Mouse (Mus musculus): ENCODE measurements around the gene Rad18. TPM values are rescaled to one million over a fixed set of nuclear protein-coding genes. Genes with fewer than 3 reads are reported as not detected.
"Not testable (repeated sequence)": the region's sequence is repeated elsewhere in the genome, so short reads cannot be mapped to it uniquely, and the experiment has no call there.

Gene Rad18
- total RNA-seq (2015) (64.7 and 74.0 TPM in 2 replicates), total RNA-seq (2017) (45.2 and 46.6 TPM in 2 replicates)

DNA sequence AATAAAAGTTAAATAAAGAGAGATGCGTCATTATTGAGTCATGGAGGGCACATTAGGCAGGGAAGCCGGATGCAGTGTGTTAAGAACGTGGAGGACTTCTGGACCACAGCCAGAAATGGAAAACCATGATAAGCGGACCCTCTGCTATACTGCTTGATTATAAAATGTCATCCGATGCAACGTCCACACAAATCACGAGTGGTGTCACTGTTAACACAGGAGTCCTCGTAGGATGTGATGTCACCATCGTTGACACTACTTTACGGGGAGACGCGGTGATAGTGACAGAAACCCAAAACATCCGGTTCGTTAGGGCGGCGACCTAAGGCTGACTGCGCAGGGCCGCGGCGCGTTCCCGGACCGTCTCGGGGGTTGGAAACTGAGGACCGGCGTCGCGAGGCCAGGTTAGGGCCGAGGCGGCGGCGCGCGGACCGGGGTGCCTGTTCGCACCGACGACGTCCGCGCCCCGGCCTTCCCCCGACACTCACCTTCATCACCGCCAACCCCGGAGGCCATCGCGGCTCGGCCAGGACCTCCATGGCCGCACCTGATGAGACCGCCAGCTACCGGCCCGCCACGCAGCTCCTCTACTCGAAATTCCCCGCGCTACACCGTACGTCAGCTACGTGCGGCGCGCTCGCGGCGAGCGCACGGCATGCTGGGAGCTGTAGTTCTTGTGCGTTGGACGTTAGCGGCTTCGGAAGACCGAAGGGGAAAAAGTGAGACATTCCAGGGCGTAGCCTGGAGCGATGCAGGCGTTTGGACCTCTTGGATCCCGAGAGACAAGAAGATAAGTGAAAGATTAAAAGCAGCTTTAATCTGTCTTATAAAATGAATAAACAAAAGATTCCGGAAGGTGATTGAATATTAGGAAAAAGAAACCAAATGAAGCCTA lies at the start of gene Rad18:
Gene Rad18, minus strand, starts transcription at position 631 of the 895 bp plus-strand sequence.
- peak; percentile 91 for ATAC-seq (replicated peaks; ENCODE audit: poor library complexity)

- no peak for ATAC-seq (replicated peaks; ENCODE audit: poor library complexity)
These were observed 45.8 kb upstream of the Rad18 start for GRCm38 (mm10) chr6:112742297-112742696.

GRCm38 (mm10) chr6:112741766-112742165 lies 45.3 kb upstream of the Rad18 start:
- no peak for ATAC-seq (replicated peaks; ENCODE audit: poor library complexity)

DNA sequence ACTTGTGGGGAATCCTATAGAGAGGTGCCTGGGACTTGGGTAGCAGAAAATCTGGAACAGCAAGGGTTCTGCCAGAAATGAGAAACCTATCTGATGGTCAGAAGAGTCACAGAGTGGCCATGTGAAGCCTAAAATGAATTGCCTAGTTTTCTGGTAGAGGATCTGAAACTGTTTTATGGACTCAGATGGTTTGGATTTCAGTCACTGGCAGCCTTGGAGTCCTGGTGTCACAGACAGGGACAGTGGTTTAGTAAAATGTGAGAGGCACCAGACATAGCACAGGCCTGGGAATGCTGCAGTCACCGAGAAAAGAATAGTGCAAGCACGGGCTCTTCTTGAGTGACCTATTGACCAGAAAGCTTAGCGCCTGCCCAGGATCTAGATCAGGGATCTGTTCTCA lies 43.1 kb upstream of the Rad18 start:
- peak; percentile 14; the same call in 1 of the 2 replicates for ATAC-seq (replicated peaks; ENCODE audit: poor library complexity)

DNA sequence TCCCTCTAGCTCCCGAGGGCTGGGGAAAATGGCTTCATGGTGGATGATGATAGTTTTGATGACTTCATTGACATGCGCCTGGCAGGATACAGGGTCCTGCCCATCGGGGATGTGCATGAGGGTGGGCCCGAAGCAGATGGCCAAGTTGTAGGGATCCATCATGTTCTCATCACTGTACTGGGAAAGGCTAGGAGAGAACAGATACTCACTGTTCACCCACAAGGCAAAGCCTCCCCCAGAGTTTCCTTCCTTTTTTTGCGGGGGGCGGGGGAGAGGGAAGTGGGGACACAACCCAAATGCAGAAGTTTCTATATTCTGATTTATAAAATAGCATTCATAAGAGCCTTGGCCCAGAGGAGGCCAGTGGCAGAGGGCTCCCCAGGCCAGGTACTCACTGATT lies 42.4 kb upstream of the Rad18 start:
- peak; percentile 90 for ATAC-seq (replicated peaks; ENCODE audit: poor library complexity)

DNA sequence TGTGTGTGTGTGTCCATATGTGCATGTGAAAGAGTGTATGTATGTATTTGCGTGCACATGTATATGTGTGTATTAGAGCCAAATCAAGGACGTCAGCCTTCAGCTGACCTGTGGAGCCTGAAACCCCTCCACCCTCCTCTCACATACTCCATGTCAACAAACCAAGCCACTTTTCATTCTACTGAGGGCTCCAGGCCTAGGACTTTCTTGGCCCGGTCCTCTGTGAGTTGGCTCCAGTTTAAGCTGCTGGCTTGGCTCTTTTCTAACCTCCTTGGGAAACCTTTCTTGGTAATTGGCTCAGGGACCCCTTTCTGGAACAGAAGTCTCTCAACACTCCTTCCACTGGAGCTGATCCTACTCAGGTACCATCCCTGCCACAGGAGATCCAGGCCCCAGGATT lies 40.0 kb upstream of the Rad18 start:
- ATAC-seq (replicated peaks; ENCODE audit: poor library complexity), result no peak

DNA sequence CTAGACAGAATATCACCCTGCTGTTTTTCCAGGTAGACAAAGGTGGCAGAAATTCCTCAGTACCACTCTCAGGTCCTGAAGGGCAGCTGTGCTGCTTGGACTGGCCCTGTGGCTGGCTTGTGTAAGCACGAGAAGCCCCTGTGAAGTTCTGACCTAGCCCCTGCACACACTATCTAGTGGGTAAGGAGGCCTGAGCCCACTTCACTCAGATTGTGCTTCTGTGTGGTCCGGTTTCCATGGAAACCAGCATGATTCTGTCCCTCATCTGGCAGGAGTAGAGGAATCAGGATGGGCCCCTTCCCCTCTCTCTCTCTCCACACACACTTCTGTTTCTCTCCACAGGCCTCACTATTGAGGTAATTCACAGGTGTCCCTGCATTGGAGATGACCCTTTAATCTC lies 38.6 kb upstream of the Rad18 start:
- ATAC-seq (replicated peaks; ENCODE audit: poor library complexity), result no peak

DNA sequence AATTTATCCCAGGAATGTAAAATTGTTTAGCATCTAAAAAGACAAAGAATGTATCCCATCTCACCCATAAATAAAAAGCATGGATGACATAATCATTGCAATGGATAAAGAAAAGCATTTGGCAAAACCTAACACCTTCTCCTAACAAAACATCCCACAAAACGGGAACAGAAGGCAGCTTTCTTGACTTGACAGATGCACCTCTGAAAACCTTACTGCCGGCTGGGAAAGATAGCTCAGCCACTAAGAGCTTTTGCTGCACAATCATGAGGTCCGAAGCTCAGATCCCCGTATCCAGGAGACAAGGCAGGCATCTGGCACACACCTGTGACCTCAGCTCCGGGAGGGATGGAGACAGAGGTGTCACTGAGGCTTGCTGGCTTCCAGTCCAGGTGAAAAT lies 37.5 kb upstream of the Rad18 start:
- ATAC-seq (replicated peaks; ENCODE audit: poor library complexity), result no peak

DNA sequence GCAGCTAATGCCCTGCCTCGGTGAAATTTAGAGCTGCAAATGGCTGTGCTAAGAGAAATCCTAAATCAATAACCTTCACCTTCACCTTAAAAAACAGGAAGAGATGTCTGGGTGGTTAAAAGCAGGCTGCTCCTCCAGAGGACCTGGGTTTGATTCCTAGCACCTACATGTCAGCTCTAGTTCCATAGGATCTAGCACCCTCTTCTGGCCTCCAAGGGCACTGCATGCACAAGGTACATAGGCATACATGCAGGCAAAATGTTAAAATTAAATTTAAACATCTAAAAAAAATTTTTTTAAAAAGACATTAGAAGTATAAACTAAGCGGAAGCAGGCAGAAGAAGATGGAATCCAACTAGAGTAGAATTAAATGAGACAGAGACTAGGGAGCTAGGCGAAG lies 35.9 kb upstream of the Rad18 start:
- no peak for ATAC-seq (replicated peaks; ENCODE audit: poor library complexity)

- ATAC-seq (replicated peaks; ENCODE audit: poor library complexity), result no peak
These were observed 34.9 kb upstream of the Rad18 start for GRCm38 (mm10) chr6:112731386-112731785.

DNA sequence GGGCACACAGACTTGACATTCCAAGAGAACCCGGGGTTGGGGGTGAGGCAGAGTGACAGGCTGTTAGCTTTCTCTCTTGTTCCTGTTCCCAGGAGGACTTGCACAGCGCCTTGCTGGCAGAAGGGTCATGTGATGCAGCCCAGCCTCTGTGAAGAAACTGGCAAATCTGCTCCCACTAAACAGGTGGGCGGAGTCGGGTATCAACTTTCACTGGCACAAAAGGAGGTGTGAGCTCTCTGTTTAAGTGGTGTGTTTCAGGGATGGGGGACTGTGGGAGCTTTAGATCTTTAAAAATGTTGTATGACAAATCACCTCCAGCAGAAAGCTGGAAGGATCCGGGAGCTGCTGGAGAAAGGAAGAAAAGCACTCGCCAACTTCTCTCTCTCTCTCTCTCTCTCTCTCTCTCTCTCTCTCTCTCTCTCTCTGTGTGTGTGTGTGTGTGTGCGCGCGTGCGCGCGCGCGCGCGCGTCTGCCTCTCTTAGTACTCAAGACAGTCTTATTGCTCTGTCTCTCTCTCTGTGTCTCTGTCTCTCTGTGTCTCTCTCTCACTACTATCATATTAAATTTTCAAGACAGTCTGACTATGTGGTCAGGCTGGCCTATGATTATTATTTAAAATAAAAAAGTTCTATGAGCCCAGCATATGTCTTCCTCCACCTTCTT lies 32.4 kb upstream of the Rad18 start:
- ATAC-seq (replicated peaks; ENCODE audit: poor library complexity), result peak; percentile 87

DNA sequence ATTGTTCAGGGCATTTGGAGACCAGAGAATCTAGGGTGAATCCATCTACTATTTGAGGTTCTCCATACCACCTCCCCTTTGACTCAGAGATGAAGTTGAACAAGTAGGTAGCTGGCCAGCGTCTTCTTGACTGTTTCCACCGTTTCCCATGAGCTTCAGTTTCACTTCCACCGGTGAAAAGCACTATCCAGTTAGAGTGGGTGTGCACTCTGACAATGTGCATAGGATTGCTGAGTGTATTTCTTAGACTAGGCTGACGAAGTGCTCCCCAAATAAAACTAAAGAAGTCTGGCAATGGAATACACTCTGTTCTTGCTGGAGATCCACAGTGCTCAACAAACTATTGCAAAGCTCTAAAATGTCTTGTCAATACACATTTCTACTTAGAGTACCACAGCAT lies 29.0 kb upstream of the Rad18 start:
- ATAC-seq (replicated peaks; ENCODE audit: poor library complexity), result 0 out of 2 replicates have a peak, but pooled peaks have one; percentile 30

DNA sequence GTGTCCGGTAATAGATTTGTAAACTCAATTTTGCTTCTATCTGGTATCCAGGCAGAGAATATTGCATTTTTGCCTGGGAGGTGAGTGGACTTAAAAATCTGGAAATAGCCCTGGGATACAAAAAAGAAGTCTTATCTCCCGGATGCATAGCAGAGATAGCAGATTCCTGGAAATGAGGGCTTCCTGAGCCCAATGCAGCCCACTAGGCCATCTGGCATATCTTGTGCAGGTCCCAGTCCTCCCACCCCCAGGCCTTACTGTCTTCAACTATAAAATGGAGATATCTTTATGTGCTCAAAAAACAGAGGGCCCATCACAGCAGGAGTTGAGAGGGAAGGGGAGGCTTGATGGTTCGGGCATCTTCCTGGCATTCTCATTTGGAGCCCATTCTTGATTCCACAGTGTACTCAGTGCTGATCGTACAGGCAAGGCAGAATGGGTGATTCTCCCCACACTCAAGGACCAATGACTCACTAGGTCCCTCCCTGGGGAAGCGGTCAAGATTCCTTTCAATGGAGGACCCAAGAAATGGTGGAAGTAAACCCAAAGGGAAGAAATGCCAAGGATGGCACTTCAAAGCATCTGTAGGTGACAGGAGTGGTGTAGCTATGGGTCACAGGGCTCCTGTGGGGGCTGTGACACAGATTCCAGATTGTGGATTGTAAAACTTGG lies 24.1 kb upstream of the Rad18 start:
- ATAC-seq (replicated peaks; ENCODE audit: poor library complexity), result no peak

DNA sequence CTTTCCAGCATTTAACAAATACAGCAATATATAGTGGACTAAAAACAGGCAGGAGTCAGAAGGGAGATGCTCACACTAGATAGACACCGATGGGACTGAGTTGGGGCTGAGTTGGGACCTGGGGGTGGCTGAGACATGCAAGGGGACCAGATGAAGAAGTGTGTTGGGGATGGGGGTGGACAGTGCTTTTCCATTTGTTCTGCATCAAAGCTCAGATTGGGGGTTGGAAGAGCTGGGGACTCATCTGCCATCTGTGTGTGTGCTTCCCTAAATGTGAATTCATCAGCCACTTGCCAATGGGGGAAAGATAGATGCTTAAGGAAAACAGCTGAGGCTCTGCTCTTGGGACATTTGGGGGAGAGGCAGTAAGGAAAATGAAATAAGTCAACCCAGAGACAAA lies 23.5 kb upstream of the Rad18 start:
- ATAC-seq (replicated peaks; ENCODE audit: poor library complexity), result no peak

GRCm38 (mm10) chr6:112717168-112717567 lies 20.7 kb upstream of the Rad18 start:
- ATAC-seq (replicated peaks; ENCODE audit: poor library complexity), result peak; percentile 78

DNA sequence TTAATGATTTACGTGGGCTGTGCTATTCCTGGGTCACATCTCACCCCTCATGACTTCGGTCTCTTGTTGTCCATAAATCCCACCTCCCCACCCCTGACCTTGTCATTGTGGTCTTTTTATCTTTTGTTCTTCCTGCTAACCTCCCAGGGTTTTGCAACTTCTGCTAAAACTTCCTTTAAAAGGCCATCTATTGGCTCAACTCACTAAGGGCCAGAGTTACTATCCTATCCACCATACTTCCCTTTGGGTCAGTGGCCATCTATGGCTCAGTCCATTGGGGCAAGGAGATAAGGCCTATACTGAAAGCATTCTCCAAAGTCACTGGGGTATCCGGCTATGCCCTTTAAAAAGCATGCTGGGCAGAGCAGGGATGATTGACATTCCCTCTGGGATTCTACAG lies 17.5 kb upstream of the Rad18 start:
- ATAC-seq (replicated peaks; ENCODE audit: poor library complexity), result peak; percentile 54

DNA sequence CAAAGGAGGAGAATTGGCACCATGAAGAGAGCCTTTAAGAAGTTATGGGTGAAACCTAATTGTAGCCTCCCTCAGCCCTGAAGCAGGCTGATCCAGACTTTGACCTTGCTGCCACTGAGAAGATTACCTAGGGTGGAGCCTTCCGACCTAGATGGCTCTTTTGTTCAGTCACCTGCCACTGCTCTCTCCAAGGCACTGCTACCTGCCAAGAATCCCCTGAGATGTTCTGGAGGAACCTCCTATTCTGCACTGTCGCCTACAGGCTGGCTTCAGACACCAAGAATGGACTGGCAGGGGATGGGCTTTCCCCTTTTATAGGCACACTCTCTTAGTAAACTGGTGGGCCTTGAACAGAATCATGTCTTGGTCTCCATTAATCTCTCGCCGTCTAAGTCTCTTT lies 5.8 kb upstream of the Rad18 start:
- ATAC-seq (replicated peaks; ENCODE audit: poor library complexity), result not testable (repeated sequence)

- peak; percentile 52 for ATAC-seq (replicated peaks; ENCODE audit: poor library complexity)
These were observed 3.9 kb upstream of the Rad18 start for GRCm38 (mm10) chr6:112700392-112700791.

- ATAC-seq (replicated peaks; ENCODE audit: poor library complexity), result no peak
These were observed 2.6 kb upstream of the Rad18 start for GRCm38 (mm10) chr6:112699115-112699514.

DNA sequence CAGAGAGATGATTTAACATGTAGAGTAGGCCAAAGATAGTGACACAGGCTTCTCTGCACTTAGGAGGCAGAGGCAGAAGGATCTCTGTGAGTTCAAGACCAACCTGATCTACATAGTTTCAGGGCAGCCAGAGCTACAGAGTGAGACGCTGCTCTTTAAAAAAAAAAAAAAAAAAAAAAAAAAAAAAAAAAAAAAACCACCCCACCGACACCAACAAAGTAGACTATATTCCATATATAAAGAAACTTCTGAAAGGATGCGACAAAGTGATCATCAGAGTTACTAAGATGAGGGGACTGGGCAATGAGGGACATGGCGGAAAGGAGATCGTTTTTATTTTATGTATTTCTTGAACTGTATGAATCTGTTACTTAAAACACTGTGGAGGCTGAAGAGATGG lies 2.0 kb downstream of the Rad18 start:
- no peak for ATAC-seq (replicated peaks; ENCODE audit: poor library complexity)

GRCm38 (mm10) chr6:112691523-112691922 lies 5.0 kb downstream of the Rad18 start:
- no peak for ATAC-seq (replicated peaks; ENCODE audit: poor library complexity)

GRCm38 (mm10) chr6:112688033-112688432 lies 8.5 kb downstream of the Rad18 start:
- no peak for ATAC-seq (replicated peaks; ENCODE audit: poor library complexity)
